Mouse (Mus musculus) central nervous system, embryonic 11.5 days (tissue): ENCODE data around the gene Prkd3. TPM values are rescaled to one million over a fixed set of nuclear protein-coding genes. Genes with fewer than 3 reads are reported as not detected.

Experiments used
- polyA plus RNA-seq: library from polyadenylated mRNA; depleted of rRNA; stranded (reverse); fragments of >200 nt; gene quantifications from 2 replicates; pipeline ENCODE4 v1.2.3, GENCODE M21; 2012; rRNA removed

Prkd3 gene
- polyA plus RNA-seq = 39.9 and 50.3 TPM in 2 replicates

GRCm38 (mm10) chr17:79020208-79020983 lies at the start of gene Prkd3:
Gene Prkd3, minus strand, starts transcription at chr17:79020816.

GRCm38 (mm10) chr17:79051606-79052005 lies 31.0 kb upstream of the Prkd3 start, which contains the start of gene Qpct:
Gene Qpct, plus strand, starts transcription at chr17:79051906.

GRCm38 (mm10) chr17:78936466-78937228 lies 84.0 kb downstream of the Prkd3 start, which contains the start of the genes Cebpz and Ndufaf7:
Gene Cebpz, minus strand, starts transcription at chr17:78937066.
Gene Ndufaf7, plus strand, starts transcription at chr17:78937136.

GRCm38 (mm10) chr17:78916369-78916813 lies 104.2 kb downstream of the Prkd3 start, which contains the start of gene Cebpzos:
Gene Cebpzos, plus strand, starts transcription at chr17:78916500.

GRCm38 (mm10) chr17:78906892-78907291 lies 113.7 kb downstream of the Prkd3 start, which contains the start of gene Sult6b1:
Gene Sult6b1, minus strand, starts transcription at chr17:78906992.

Other genes with a start within 250 kb of the Prkd3 start
- 20.7 and 22.4 TPM in 2 replicates for gene Heatr5b, start 185.5 kb downstream of the Prkd3 start, polyA plus RNA-seq
- 29.7 and 52.8 TPM in 2 replicates for gene Gpatch11, start 185.2 kb downstream of the Prkd3 start, polyA plus RNA-seq
- 4.2 and 7.0 TPM in 2 replicates for gene Eif2ak2, start 138.2 kb downstream of the Prkd3 start, polyA plus RNA-seq
- 0.16 TPM in 1 of 2 replicates, not detected in the other for gene Sult6b1, start 113.8 kb downstream of the Prkd3 start, polyA plus RNA-seq
- 40.7 and 52.9 TPM in 2 replicates for gene Cebpzos, start 104.3 kb downstream of the Prkd3 start, polyA plus RNA-seq
- gene Cebpz, start 83.8 kb downstream of the Prkd3 start, polyA plus RNA-seq = 34.6 and 48.1 TPM in 2 replicates
- 29.7 and 31.2 TPM in 2 replicates for gene Ndufaf7, start 83.7 kb downstream of the Prkd3 start, polyA plus RNA-seq
- 3.1 and 4.2 TPM in 2 replicates for gene Qpct, start 31.1 kb upstream of the Prkd3 start, polyA plus RNA-seq